Mouse (Mus musculus) G1E (cell line): Measurements from ENCODE around the gene Rpl18. TPM values are rescaled to one million over a fixed set of nuclear protein-coding genes. Genes with fewer than 3 reads are reported as not detected.

Experiments
- ATAC-seq: 2 replicates; pipeline ENCODE4 v1.8.0; 2016; ENCODE audit warnings: mild to moderate bottlenecking; ENCODE audit not compliant: insufficient number of reproducible peaks, poor library complexity, low FRiP score, severe bottlenecking; ENCODE audit errors: extremely low read depth
- DNase-seq: peaks from one replicate; pipeline ENCODE4 v3.0.0; 2012; ENCODE audit warnings: low spot score
- H3K27me3 ChIP-seq: 2 replicates; pipeline ENCODE4 v1.6.1; 2012; ENCODE audit warnings: mild to moderate bottlenecking, low read length, inconsistent platforms; ENCODE audit not compliant: insufficient read depth
- H3K36me3 ChIP-seq: replicated peaks from 2 replicates; pipeline ENCODE3; 2012; ENCODE audit warnings: mild to moderate bottlenecking, inconsistent platforms
- H3K4me1 ChIP-seq: 2 replicates; pipeline ENCODE4 v1.6.1; 2012; ENCODE audit warnings: low read depth, low read length, inconsistent platforms, mixed read lengths; ENCODE audit not compliant: insufficient read depth
- H3K4me3 ChIP-seq: 2 replicates; pipeline ENCODE4 v1.5.1; 2012; ENCODE audit warnings: low read depth, mild to moderate bottlenecking, inconsistent platforms, low read length, moderate library complexity, mixed read lengths
- H3K9me3 ChIP-seq: replicated peaks from 2 replicates; pipeline ENCODE4 v1.6.1; 2012; ENCODE audit warnings: inconsistent platforms
- CTCF ChIP-seq: IDR thresholded peaks from 2 replicates; pipeline ENCODE4 v1.5.1; 2012; ENCODE audit warnings: low read depth, low read length, inconsistent platforms, mixed read lengths
- GATA1 ChIP-seq: IDR thresholded peaks from 2 replicates; pipeline ENCODE4 v1.6.1; 2012; ENCODE audit warnings: borderline replicate concordance, low read length, inconsistent platforms, mixed read lengths
- GATA2 ChIP-seq: IDR thresholded peaks from 2 replicates; pipeline ENCODE4 v1.6.1; 2012; ENCODE audit warnings: low read depth, low read length, inconsistent platforms, borderline replicate concordance
- POLR2AphosphoS5 ChIP-seq: IDR thresholded peaks from 2 replicates; pipeline ENCODE4 v1.6.1; 2012; ENCODE audit warnings: low read depth, low read length, inconsistent platforms; ENCODE audit not compliant: insufficient replicate concordance
- TAL1 ChIP-seq: conservative IDR thresholded peaks from 2 replicates; pipeline ENCODE4 v1.6.1; 2012; ENCODE audit warnings: low read depth, low read length, inconsistent platforms, mixed read lengths
- polyA plus RNA-seq: library from polyadenylated mRNA; stranded (reverse); fragments of >175 nt; gene quantifications from 2 replicates; pipeline ENCODE4 v1.2.3, GENCODE M21; 2012
- total RNA-seq, 2 experiments: library from RNA; stranded (forward) in 1 of 2; stranded (reverse) in 1 of 2; fragments of 200-1000 nt in 1 of 2; fragments of >200 nt in 1 of 2; fragmentation: Nextera tagmentation in 1 of 2; gene quantifications; 2 replicates each; pipeline ENCODE4 v1.2.3; 2014 to 2017

Gene Rpl18
- total and polyA plus RNA-seq, 3 experiments: 1,837 to 14,383 (median 3,291) TPM

GRCm38 (mm10) chr7:45706721-45707241 lies 8.5 kb upstream of the Rpl18 start:
- H3K4me1 ChIP-seq: peaks cover 75% of the 10 kb centered on the region
- peaks cover 38% of the 10 kb centered on the region for H3K36me3 ChIP-seq
- DNase-seq (peak; percentile 92), ATAC-seq (0 out of 2 replicates have a peak, but pooled peaks have one; percentile 2)
- TF ChIP-seq POLR2AphosphoS5: no peak
- no peak for TF ChIP-seq GATA1
- TF ChIP-seq GATA2: no peak
- no peak for TF ChIP-seq TAL1
- TF ChIP-seq CTCF: no peak
- peaks cover 10% of the 10 kb centered on the region; the same call in 1 of the 2 replicates for H3K27me3 ChIP-seq
- peak overlapping the region; percentile 81 for H3K4me3 ChIP-seq
- H3K9me3 ChIP-seq: no peaks in the 10 kb centered on the region

- 0 out of 2 replicates have a peak, but pooled peaks have one; percentile 4 for ATAC-seq
- no peak for TF ChIP-seq GATA1
- no peak for TF ChIP-seq GATA2
- TF ChIP-seq TAL1: no peak
- no peak for TF ChIP-seq CTCF
- TF ChIP-seq POLR2AphosphoS5: no peak
- H3K9me3 ChIP-seq: no peaks in the 10 kb centered on the region
- peak; percentile 91 for DNase-seq
- peak overlapping the region; percentile 81 for H3K4me3 ChIP-seq
- peaks cover 78% of the 10 kb centered on the region for H3K4me1 ChIP-seq
- peaks cover 4% of the 10 kb centered on the region; the same call in 1 of the 2 replicates for H3K27me3 ChIP-seq
- peaks cover 45% of the 10 kb centered on the region for H3K36me3 ChIP-seq
Observed at GRCm38 (mm10) chr7:45707375-45707967, 7.8 kb upstream of the Rpl18 start.

GRCm38 (mm10) chr7:45708221-45708761 lies 7.0 kb upstream of the Rpl18 start:
- peaks cover 53% of the 10 kb centered on the region for H3K36me3 ChIP-seq
- H3K27me3 ChIP-seq: no peaks in the 10 kb centered on the region
- no peak for TF ChIP-seq TAL1
- no peak for ATAC-seq
- no peak for DNase-seq
- H3K4me1 ChIP-seq: peaks cover 75% of the 10 kb centered on the region
- peak overlapping the region; percentile 81 for H3K4me3 ChIP-seq
- no peaks in the 10 kb centered on the region for H3K9me3 ChIP-seq

- H3K4me1 ChIP-seq: peaks cover 74% of the 10 kb centered on the region
Observed at GRCm38 (mm10) chr7:45709036-45709435, 6.2 kb upstream of the Rpl18 start.

GRCm38 (mm10) chr7:45709677-45710355 lies 5.4 kb upstream of the Rpl18 start:
- ATAC-seq (no peak), DNase-seq (no peak)
- TF ChIP-seq POLR2AphosphoS5: peak; percentile 12; the same call in 1 of the 2 replicates
- no peak for TF ChIP-seq CTCF
- TF ChIP-seq GATA2: no peak
- TF ChIP-seq GATA1: no peak
- no peak for TF ChIP-seq TAL1
- H3K27me3 ChIP-seq: no peaks in the 10 kb centered on the region
- H3K4me3 ChIP-seq: peak overlapping the region; percentile 22; the same call in 1 of the 2 replicates
- no peaks in the 10 kb centered on the region for H3K9me3 ChIP-seq
- peaks cover 66% of the 10 kb centered on the region for H3K36me3 ChIP-seq
- H3K4me1 ChIP-seq: peaks cover 76% of the 10 kb centered on the region

More at GRCm38 (mm10) chr7:45709036-45709435, 6.2 kb upstream of the Rpl18 start:
- no peak for DNase-seq
- Histone ChIP-seq H3K27me3 (no peaks in the 10 kb centered on the region), H3K36me3 (peaks cover 60% of the 10 kb centered on the region), H3K4me3 (no peak overlapping the region; the same call in 1 of the 2 replicates), H3K9me3 (no peaks in the 10 kb centered on the region)
- no peak for ATAC-seq
- no peak for TF ChIP-seq GATA1
- TF ChIP-seq GATA2: no peak
- TF ChIP-seq TAL1: no peak
- TF ChIP-seq CTCF: no peak
- TF ChIP-seq POLR2AphosphoS5: no peak; the same call in 1 of the 2 replicates
